Mouse (Mus musculus) spleen, adult 12 weeks (tissue): ENCODE data around the gene Dzip1l.

Experiments used
- DNase-seq: peaks from one replicate; pipeline ENCODE4 v3.0.0; 2022; ENCODE audit warnings: low spot score

The Dzip1l gene

DNA sequence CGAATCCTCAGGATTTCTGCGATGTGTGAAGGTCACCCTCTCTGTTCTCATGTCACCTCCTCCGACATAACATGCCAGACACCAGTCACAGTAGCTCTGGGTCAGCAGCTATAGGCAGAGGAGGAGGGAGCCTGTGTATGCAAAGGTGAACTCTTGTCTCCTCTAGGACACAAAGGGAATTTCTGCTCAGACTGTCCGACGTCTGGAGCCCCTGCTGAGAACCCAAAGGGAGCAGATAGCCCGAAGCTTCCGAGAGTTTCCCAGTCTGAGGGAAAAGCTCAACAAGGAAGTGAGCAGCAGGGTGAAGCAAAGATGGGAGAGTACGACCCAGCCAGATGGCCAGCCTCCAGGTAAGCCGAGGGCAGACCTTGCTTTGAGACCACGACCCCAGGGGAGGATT is 31.5 kb downstream of the Dzip1l start:
- no peak for DNase-seq

DNA sequence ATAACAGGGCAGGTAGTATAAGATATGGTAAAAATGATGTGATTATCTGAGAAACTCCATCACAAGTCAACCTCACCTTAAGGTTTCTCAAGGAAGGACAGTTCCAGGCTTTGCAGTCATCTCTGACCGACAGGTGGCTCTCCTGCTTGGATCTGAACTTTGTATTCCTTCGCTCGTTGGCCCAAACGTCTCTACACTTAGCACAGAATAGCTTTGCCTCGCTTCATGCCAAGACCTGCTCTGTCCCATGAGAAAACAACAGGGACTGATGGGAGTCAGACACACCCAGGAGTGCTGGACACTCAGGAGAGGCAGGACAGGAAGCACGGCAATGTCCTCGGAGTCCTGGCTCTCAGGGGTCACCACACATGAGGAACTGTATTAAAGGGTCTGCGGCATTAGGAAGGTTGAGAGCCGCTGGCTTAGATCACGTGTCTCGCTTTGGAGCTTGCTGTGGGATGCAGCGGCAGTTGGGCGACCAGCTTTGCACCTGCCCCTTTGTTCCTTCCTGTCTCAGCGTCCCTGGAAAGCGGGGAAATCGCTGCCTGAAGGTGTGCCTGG is 32.4 kb downstream of the Dzip1l start:
- no peak for DNase-seq

- peak; percentile 17 for DNase-seq
Observed at GRCm38 (mm10) chr9:99662406-99662805, 33.1 kb downstream of the Dzip1l start.

GRCm38 (mm10) chr9:99662887-99663286 is 33.6 kb downstream of the Dzip1l start:
- no peak for DNase-seq

- DNase-seq = no peak
Observed at GRCm38 (mm10) chr9:99667596-99667995, 38.3 kb downstream of the Dzip1l start.

DNA sequence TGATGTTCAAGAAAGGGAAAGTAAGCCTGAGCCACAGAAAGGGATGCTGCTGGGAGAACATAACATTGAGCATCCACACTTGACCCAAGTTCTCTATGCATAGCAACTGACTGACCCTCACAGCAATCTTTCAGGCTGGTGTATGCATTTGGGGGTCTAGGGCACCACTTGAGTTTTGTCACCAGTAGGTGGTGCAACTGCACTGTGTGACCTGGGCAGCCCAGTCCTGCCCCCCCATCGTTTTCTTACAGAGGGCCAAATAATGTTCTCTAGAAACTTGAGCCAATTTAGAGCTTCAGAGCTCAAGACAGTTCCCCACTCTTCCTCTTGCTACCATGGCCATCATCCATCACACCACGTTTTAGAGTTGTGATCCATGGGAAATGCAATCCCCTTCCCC is 42.3 kb downstream of the Dzip1l start:
- no peak for DNase-seq

DNA sequence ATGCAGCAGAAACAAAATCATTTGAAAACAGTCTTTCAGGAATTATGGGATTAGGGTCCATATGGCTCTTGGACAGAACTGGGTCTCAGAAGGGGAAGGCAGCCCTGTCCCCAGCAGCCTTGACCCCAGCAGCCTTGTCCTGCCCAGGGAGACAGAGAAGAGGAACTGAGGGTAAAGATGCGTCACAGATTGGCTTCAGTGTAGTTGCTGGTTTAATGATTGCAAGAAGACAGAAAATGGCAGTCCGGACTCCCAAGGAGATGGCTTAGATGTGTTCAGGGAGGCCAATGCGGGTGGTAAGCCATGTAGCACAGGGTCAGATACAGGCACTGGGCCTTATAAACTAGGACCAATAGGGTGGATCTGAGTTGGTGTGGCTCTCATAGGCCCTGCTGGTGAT is 46.4 kb downstream of the Dzip1l start:
- no peak for DNase-seq

- no peak for DNase-seq
Observed at GRCm38 (mm10) chr9:99681980-99682570, 52.8 kb downstream of the Dzip1l start.

DNA sequence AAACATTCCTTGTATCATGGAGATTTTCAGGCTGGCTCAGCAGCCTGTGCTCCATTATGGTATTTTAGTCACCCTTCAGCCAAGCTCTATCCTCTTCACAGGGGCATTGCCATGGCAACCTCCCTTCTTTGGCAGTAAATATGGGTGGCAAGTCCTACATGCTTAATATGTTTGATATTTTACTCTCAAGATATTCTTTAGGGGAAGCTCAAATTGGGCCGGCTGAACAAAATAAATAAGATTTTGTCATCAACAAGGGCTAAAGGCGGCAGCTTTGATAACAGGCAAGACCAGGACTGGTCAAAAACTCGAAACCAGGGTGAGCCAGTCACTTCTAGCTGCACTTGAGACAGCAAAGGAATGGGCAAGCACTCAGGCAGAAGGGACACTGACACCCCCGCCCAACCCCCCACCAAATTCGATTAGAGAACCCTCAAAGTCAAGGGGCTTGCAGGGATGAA is 55.8 kb downstream of the Dzip1l start:
- DNase-seq = no peak

- DNase-seq = no peak
Observed at GRCm38 (mm10) chr9:99685536-99686231, 56.4 kb downstream of the Dzip1l start.

- DNase-seq = no peak
Observed at GRCm38 (mm10) chr9:99689796-99690195, 60.5 kb downstream of the Dzip1l start.

DNA sequence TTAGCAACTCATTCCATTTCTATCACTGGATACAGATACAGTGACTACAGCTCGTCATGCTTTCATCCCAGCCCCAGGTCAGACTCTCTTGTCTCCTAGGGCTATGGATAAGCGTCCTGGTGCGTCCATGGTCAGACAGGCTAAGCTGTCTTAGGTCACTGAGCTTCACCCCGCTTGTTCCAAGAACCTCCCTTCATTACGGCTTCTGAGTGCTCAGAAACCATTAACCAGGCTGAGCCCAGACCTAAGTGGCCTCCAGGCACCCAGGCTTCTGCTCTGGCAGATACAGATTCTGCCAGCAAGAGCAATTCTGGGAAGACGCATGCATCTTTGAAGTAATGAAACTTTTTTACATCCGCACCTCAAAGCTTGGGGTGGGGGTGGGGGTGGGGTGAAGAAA is 61.1 kb downstream of the Dzip1l start:
- no peak for DNase-seq

- no peak for DNase-seq
Observed at GRCm38 (mm10) chr9:99694961-99695360, 65.7 kb downstream of the Dzip1l start.

GRCm38 (mm10) chr9:99699752-99700389 is 70.6 kb downstream of the Dzip1l start:
- DNase-seq = no peak

GRCm38 (mm10) chr9:99701187-99701586 is 71.9 kb downstream of the Dzip1l start:
- no peak for DNase-seq

GRCm38 (mm10) chr9:99702215-99702614 is 72.9 kb downstream of the Dzip1l start:
- no peak for DNase-seq

GRCm38 (mm10) chr9:99703711-99704110 is 74.4 kb downstream of the Dzip1l start:
- no peak for DNase-seq

DNA sequence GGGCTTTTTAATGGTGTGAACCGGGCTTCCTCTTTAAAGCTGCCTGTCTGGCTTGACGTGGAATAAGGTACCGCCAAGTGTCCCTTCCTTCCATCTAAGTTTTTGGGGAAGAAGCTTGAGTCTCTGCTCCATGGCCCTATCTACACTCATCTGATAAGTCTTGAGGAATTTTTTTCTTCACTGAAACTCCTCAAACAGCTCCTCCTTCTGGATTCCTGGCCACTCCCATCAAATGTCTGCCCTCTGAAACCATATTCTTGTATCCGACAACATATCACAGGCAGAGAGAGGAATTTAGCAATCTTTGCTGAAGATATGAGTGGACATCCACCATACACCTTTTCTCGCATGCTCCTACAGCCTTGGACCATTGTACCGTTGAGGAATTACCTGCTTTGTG is 77.0 kb downstream of the Dzip1l start:
- no peak for DNase-seq

GRCm38 (mm10) chr9:99707425-99708126 is 78.3 kb downstream of the Dzip1l start:
- no peak for DNase-seq

- DNase-seq = no peak
Observed at GRCm38 (mm10) chr9:99709588-99710248, 80.4 kb downstream of the Dzip1l start.

- DNase-seq = no peak
Observed at GRCm38 (mm10) chr9:99710297-99710696, 81.0 kb downstream of the Dzip1l start.

DNA sequence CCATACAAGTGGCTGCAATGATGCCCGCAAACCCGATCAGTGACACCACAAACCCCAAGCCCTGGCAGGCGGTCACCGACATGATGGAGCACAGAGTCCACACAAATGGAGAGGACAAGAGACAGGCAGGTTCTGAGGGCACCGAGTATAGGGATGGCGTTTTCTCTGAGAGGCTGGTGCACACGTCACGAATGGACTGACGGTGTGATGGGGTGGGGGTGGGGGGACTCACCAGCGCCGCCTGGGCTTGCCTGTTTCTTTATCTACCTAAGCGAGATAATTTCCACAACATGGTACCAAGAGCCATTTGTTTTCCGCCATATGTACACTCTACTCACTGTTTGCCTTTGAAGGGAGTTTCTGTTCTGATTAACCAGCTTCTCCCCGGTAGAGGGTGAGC is 87.8 kb downstream of the Dzip1l start, which contains the start of gene Cldn18:
TSS of gene Cldn18 (minus strand) at position 134 of the 400 bp plus-strand sequence.
- no peak for DNase-seq
